Mouse (Mus musculus): ENCODE results near the gene Slc31a2. TPM values are rescaled to one million over a fixed set of nuclear protein-coding genes. Genes with fewer than 3 reads are reported as not detected.

Slc31a2 gene
- polyA plus RNA-seq, 1 experiment from 2014 or later: 19.5 TPM

DNA sequence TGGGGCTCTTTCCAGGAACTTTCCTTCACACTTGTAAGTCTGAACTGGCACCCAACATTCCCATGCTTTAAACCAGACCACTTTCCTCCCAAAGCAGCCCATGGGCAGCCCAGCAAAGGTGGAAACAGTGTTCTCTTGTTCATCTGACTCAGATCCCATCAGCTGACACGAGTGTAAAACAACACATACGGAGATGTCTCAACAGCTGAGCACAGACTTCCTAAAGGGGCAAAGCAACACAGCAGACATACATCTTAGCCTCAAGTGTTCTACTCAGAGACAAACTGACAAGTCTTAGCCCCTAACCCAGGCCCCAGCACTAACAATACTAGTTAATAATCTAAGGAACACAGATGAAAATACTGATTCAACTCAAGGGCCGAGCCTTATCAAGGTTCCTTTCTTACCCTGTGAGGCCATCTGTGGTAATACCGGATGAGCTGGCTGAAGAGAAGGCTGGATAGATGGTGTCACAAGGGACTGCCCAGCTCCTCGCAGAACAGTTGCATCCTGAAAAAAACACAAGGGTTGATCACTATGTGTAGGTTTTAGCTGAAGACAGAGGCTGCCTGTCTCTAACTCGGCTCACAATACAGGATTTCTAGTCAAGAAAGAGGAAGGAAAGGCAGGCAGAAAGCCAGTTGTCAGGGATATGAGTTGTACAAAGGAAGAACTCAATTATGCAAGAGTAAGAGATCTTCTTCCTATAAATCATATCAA lies 66.7 kb downstream of the Slc31a2 start:
- 88% methylated on average over 6 of the region's 6 CpGs for WGBS

GRCm38 (mm10) chr4:62331977-62332376 lies 69.6 kb downstream of the Slc31a2 start:
- Histone ChIP-seq H3K27me3 (no peaks in the 10 kb centered on the region), H3K4me2 (no peak overlapping the region), H3K27ac (replicated peaks) (no peak overlapping the region), H3K9me3 (no peaks in the 10 kb centered on the region), H3K4me3 (no peak overlapping the region), H3K9ac (no peak overlapping the region), H3K4me1 (replicated peaks) (no peaks in the 10 kb centered on the region), H3K36me3 (peaks cover 62% of the 10 kb centered on the region)
- 82% methylated on average over 5 of the region's 5 CpGs for WGBS
- ATAC-seq (ENCODE audit: low FRiP score, low read depth): no peak

More for the DNA sequence above, 66.7 kb downstream of the Slc31a2 start:
- Histone ChIP-seq H3K4me1 (replicated peaks) (no peaks in the 10 kb centered on the region), H3K9ac (no peak overlapping the region), H3K4me3 (no peak overlapping the region), H3K36me3 (peaks cover 51% of the 10 kb centered on the region), H3K9me3 (no peaks in the 10 kb centered on the region), H3K27ac (replicated peaks) (no peak overlapping the region), H3K4me2 (no peak overlapping the region), H3K27me3 (no peaks in the 10 kb centered on the region)
- no peak for ATAC-seq (ENCODE audit: low FRiP score, low read depth)

DNA sequence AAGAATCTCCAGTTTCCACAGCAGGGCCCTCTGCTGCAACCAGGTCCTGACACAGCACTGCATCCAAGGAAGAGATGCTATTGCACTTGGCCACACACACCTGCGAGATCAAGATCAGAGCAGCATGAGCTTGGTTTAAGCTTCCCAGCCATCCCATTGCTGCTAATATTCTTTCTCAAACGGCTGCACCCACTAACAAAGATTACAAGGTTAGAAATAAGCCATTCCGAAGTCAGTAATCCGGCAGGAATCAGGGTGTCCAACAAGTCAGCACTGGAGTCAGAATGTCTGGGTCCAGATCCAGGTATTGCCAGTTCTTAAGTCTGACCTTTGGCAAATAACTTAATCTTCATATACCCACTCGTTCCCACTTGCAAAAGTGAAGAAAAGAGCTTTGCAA lies 76.2 kb downstream of the Slc31a2 start:
- WGBS: 88% methylated on average over 5 of the region's 5 CpGs
- Histone ChIP-seq H3K4me3 (no peak overlapping the region), H3K27ac (replicated peaks) (no peak overlapping the region), H3K4me1 (replicated peaks) (no peaks in the 10 kb centered on the region), H3K4me2 (no peak overlapping the region), H3K9me3 (no peaks in the 10 kb centered on the region), H3K27me3 (no peaks in the 10 kb centered on the region), H3K9ac (no peak overlapping the region), H3K36me3 (peaks cover 50% of the 10 kb centered on the region)
- no peak for ATAC-seq (ENCODE audit: low FRiP score, low read depth)

DNA sequence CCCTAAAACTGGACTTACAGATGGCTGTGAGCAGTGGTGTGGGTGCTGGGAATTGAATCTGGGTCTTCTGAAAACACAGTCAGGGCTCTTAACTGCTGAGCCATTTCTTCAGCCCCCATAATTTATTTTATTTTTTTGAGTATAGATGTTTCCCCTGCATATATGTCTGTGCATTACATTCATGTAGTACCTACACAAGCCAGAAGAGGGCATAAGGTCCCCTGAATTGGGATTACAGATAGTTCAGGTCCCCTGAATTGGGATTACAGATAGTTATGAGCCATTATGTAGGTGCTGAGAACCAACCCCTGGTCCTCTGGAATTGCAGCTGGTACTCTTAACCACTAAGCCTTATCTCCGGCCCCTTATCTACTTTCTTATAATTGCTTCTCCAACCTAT lies 81.6 kb downstream of the Slc31a2 start:
- no peak overlapping the region for H3K9ac ChIP-seq
- H3K9me3 ChIP-seq: no peaks in the 10 kb centered on the region
- H3K4me1 ChIP-seq (replicated peaks): no peaks in the 10 kb centered on the region
- H3K27ac ChIP-seq (replicated peaks): no peak overlapping the region
- no peak overlapping the region for H3K4me2 ChIP-seq
- 98% methylated on average over 1 of the region's 1 CpGs for WGBS
- H3K36me3 ChIP-seq: peaks cover 38% of the 10 kb centered on the region
- ATAC-seq (ENCODE audit: low FRiP score, low read depth): no peak
- H3K4me3 ChIP-seq: no peak overlapping the region
- H3K27me3 ChIP-seq: no peaks in the 10 kb centered on the region

DNA sequence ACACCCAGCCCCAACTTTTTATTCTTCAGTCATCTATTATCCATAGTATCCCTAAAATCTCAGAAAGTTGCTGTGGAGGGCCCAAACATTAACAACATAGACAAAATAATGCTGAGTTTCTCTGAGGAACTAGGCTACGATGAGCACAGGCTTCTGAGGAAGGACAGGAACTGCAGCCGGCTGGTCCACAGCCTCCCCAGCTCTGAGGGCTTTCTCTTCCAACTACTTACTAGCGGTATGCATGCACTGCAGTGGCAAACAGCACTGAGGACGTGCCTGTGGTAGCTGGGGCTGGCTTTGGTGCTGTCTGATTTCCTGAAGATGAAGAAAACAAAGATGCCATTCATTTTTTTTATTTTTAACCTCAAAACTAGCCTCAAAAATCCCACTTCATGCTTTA lies 83.5 kb downstream of the Slc31a2 start:
- H3K36me3 ChIP-seq: peaks cover 30% of the 10 kb centered on the region
- ATAC-seq (ENCODE audit: low FRiP score, low read depth): no peak
- 87% methylated on average over 4 of the region's 4 CpGs for WGBS
- H3K4me3 ChIP-seq: no peak overlapping the region
- no peak overlapping the region for H3K9ac ChIP-seq
- H3K4me1 ChIP-seq (replicated peaks): no peaks in the 10 kb centered on the region
- no peak overlapping the region for H3K27ac ChIP-seq (replicated peaks)
- H3K9me3 ChIP-seq: no peaks in the 10 kb centered on the region
- no peaks in the 10 kb centered on the region for H3K27me3 ChIP-seq
- H3K4me2 ChIP-seq: no peak overlapping the region

DNA sequence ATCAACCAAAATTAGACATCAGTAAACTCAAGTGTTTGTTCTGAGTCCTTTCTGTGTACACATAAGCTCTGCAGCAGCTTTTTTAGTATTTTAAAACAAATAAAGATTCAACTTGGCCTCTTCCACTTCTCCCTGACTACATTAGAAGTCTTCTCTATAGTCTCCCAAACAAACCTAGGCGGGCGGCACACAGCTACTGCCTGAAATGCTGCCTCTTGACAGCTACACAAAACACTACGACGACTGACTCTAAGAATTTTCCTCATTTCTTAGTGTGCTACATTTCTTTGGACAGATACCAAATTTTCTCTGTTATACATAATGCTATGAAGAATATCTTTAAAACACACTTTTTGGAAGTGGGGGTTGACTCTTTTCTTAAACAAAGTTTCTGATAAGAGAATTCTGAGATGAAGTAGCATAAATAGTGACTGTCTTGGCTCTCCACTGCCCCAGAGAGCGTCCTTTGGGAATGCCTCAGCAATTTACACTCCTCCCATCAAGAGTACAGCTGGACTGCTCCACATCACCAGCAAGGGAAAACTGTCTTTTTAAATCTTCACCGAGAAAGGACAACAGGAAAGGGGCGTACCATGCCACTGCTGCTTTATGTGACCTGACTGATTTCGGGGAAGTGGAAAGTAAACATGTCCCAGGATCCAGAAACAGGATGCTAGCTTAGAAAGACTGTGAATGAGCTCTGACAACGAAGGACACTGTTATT lies 85.4 kb downstream of the Slc31a2 start:
- Histone ChIP-seq H3K4me1 (replicated peaks) (no peaks in the 10 kb centered on the region), H3K4me3 (no peak overlapping the region), H3K27ac (replicated peaks) (no peak overlapping the region), H3K27me3 (no peaks in the 10 kb centered on the region), H3K4me2 (no peak overlapping the region), H3K9ac (no peak overlapping the region), H3K36me3 (peaks cover 34% of the 10 kb centered on the region), H3K9me3 (no peaks in the 10 kb centered on the region)
- no peak for ATAC-seq (ENCODE audit: low FRiP score, low read depth)
- 82% methylated on average over 9 of the region's 9 CpGs for WGBS

Other genes with a start within 250 kb of the Slc31a2 start
- gene Mup20, start 208.4 kb upstream of the Slc31a2 start, polyA plus RNA-seq (2015; fragmentation: Nextera tagmentation; extraction: Ambion mirVana): not detected in 2 replicates
- gene Mup3, start 175.2 kb upstream of the Slc31a2 start, polyA plus RNA-seq (2015; fragmentation: Nextera tagmentation; extraction: Ambion mirVana): not detected in 2 replicates
- not detected in 2 replicates for gene Mup21, start 111.7 kb upstream of the Slc31a2 start, polyA plus RNA-seq (2015; fragmentation: Nextera tagmentation; extraction: Ambion mirVana)
- gene Zfp37, start 31.5 kb upstream of the Slc31a2 start, polyA plus RNA-seq (2015; fragmentation: Nextera tagmentation; extraction: Ambion mirVana): 24.4 and 28.3 TPM in 2 replicates
- gene Fkbp15, start 98.0 kb downstream of the Slc31a2 start, polyA plus RNA-seq (2015; fragmentation: Nextera tagmentation; extraction: Ambion mirVana): 20.9 and 23.3 TPM in 2 replicates
- gene Slc31a1, start 98.2 kb downstream of the Slc31a2 start, polyA plus RNA-seq (2015; fragmentation: Nextera tagmentation; extraction: Ambion mirVana): 43.1 and 46.2 TPM in 2 replicates
- gene Cdc26, start 146.1 kb downstream of the Slc31a2 start, polyA plus RNA-seq (2015; fragmentation: Nextera tagmentation; extraction: Ambion mirVana): 74.2 and 81.3 TPM in 2 replicates
- 14.6 and 15.1 TPM in 2 replicates for gene Prpf4, start 146.2 kb downstream of the Slc31a2 start, polyA plus RNA-seq (2015; fragmentation: Nextera tagmentation; extraction: Ambion mirVana)
- gene Rnf183, start 172.7 kb downstream of the Slc31a2 start, polyA plus RNA-seq (2015; fragmentation: Nextera tagmentation; extraction: Ambion mirVana): 0.27 TPM in 1 of 2 replicates, not detected in the other
- gene Wdr31, start 208.3 kb downstream of the Slc31a2 start, polyA plus RNA-seq (2015; fragmentation: Nextera tagmentation; extraction: Ambion mirVana): 12.9 and 13.2 TPM in 2 replicates
- gene Bspry, start 217.5 kb downstream of the Slc31a2 start, polyA plus RNA-seq (2015; fragmentation: Nextera tagmentation; extraction: Ambion mirVana): 0.77 and 1.1 TPM in 2 replicates
- gene Hdhd3, start 240.9 kb downstream of the Slc31a2 start, polyA plus RNA-seq (2015; fragmentation: Nextera tagmentation; extraction: Ambion mirVana): 10.9 and 12.1 TPM in 2 replicates